Mouse (Mus musculus) left cerebral cortex, adult 8-10 months (tissue): Measurements from ENCODE around the gene Dtx4. TPM values are rescaled to one million over a fixed set of nuclear protein-coding genes. Genes with fewer than 3 reads are reported as not detected.

ENCODE experiments used
- DNase-seq, 2 experiments: peaks; one replicate each; pipeline ENCODE4 v3.0.0; 2022; ENCODE audit warnings: low spot score in 2 of 2
- total RNA-seq, 4 experiments: library from RNA; stranded (reverse); gene quantifications; 2 replicates each; pipeline ENCODE4 v1.2.4; 2022

Dtx4 gene
- total RNA-seq, 4 experiments from 2014 or later, result 33.0 to 35.3 (median 34.1) TPM

GRCm38 (mm10) chr19:12494187-12494458 lies 7.1 kb downstream of the Dtx4 start:
- DNase-seq, result no peak

GRCm38 (mm10) chr19:12493453-12494186 lies 7.6 kb downstream of the Dtx4 start:
- no peak for DNase-seq

DNA sequence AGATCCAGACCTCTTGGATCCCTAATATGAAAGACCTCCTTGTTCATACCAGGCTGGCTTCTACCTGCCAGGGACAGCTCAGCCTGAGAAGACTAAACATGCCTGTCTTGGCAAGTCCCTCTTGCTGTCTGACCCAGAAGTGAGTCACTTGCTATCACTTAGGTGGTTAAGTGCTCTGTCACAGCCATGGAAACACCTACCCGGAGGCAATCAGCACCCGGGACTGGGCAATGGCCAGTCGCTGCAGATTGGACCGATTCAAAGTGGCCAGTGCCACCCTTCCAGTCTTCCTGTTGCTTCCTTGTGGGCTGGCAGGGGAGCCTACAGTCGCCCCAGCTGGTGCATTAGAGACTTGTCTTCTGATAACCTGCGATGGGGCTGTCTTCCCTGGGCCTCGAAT lies 9.6 kb downstream of the Dtx4 start:
- DNase-seq, result no peak

- DNase-seq, result no peak
Observed at GRCm38 (mm10) chr19:12489675-12490570, 11.3 kb downstream of the Dtx4 start.

GRCm38 (mm10) chr19:12488969-12489674 lies 12.1 kb downstream of the Dtx4 start:
- no peak for DNase-seq

GRCm38 (mm10) chr19:12488205-12488966 lies 12.9 kb downstream of the Dtx4 start:
- no peak for DNase-seq

- no peak for DNase-seq
Observed at GRCm38 (mm10) chr19:12487511-12488204, 13.6 kb downstream of the Dtx4 start.

- no peak for DNase-seq
Observed at GRCm38 (mm10) chr19:12486875-12487274, 14.4 kb downstream of the Dtx4 start.

DNA sequence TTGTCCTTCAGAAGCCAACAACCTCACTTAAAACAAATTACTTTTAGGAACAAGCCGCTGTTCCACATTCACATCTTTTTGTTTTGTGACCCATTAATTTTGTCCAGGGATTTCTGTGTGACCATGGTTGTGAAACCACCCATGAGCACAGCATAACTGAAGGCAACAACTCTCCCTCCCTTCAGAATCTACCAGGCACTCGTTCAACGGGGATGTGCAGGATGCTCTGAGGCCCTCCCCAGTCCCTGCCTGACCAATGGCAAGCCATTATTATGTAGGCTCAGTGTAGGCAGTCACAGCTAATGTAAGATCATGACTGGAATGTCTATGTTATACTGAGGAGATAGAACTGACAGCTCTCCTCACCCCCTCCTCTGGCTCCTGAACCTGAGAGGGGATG lies 15.6 kb downstream of the Dtx4 start:
- DNase-seq, result no peak

- DNase-seq, result no peak
Observed at GRCm38 (mm10) chr19:12485223-12485622, 16.0 kb downstream of the Dtx4 start.

GRCm38 (mm10) chr19:12484210-12484609 lies 17.0 kb downstream of the Dtx4 start:
- DNase-seq, result no peak

DNA sequence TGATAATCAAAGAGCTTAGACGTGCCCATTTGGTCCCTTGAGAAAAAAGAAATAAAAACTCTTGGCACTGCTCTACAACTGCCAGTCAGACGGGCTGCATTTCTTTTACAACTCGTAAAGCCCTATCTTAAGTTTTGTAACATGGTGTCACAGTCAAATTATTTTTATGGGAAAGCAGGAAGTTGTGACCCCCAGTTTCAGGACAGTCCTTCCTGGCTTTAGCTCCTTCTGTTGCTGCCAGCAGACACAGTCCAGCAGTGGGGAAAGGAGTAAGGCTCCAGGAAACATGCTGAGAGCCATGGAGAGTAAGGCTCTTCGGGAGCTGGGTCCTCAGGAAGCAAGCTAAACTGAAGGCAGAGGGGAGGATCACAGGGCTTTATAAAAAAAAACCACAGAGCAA lies 17.5 kb downstream of the Dtx4 start:
- no peak for DNase-seq

GRCm38 (mm10) chr19:12478369-12478768 lies 22.9 kb downstream of the Dtx4 start:
- DNase-seq, result no peak

DNA sequence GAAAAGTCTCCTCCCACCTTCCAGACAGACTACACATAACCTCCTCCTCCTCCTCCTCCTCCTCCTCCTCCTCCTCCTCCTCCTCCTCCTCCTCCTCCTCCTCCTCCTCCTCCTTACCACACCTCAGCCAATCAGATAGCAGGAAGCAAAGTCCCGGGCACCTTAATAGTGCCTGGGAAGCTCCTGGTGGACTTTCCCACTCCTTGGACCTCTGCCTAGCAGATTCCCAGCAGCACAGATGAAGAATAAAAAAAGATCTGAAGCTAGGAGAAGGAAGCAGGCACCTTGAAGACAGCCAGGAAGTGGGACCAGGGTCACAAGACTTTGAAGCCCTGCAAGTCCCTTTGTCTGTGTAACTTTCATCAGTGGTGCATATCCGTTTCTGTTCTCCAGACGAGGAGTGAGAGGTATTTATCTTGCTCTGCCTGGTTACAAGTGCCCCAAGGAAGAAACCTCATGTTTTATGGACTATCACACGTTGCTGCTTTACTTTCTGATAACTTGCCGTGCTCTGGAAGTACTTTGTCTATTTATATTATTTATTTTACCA lies 24.5 kb downstream of the Dtx4 start:
- DNase-seq, result no peak

- peak; percentile 60 to 93 for DNase-seq
Observed at GRCm38 (mm10) chr19:12475380-12476250, 25.6 kb downstream of the Dtx4 start.

DNA sequence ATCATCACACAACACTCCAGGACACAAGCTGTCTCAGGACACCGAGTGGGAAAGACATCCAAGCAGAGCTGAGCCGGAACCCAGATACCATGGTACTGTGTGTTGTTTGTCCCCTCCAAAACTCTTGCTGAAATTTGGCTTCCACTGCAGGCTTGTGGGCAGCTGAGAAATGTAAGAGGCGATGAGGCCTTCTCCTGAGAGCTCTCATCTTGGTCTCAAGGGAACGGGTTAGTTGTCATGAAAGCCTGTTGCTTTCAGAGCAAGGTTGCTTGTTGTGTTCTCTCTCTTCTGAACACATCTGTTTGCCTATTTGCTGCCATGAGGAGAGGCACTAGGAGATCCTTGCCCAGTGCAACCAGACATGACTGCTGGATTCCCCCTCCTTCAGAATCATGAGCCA lies 27.3 kb downstream of the Dtx4 start:
- DNase-seq, result no peak

DNA sequence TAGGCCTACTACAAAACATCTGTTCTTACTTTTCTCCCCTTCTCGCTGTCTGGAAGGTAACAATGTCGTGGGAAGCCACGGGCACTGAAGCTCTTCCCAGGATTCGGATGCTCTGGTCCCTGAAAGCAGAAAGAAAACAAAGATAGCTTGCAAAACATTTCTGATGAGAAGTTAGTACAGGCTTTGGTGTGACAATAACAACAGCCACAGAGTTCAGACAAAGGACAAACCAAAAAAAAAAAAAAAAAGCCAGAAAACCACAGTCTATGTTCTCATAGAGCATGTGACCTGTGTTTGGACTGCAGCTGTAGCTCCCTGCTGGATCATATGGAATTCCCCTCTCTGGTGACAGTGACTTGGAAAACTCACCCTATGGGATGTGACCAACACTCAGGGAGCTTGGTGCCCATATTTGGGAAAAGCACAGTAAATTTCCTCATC lies 28.0 kb downstream of the Dtx4 start:
- DNase-seq, result no peak

GRCm38 (mm10) chr19:12472381-12472976 lies 28.8 kb downstream of the Dtx4 start:
- DNase-seq, result no peak

- no peak for DNase-seq
Observed at GRCm38 (mm10) chr19:12471866-12472265, 29.4 kb downstream of the Dtx4 start.
